Mouse (Mus musculus) midbrain, embryonic 10.5 days (tissue): Measurements from ENCODE around the gene Lamc1. TPM values are rescaled to one million over a fixed set of nuclear protein-coding genes. Genes with fewer than 3 reads are reported as not detected.

Source experiments
- DNase-seq: peaks from one replicate; pipeline ENCODE4 v3.0.0-alpha.2; 2017; ENCODE audit warnings: low spot score
- H3K27ac ChIP-seq: fragments of 300-500 bp; sonication (generic); replicated peaks from 2 replicates; pipeline ENCODE4 v1.5.1; 2016; ENCODE audit warnings: mild to moderate bottlenecking
- H3K27me3 ChIP-seq: fragments of 300-500 bp; sonication (generic); 2 replicates; pipeline ENCODE4 v1.6.1; 2016; ENCODE audit warnings: low read depth, mild to moderate bottlenecking; ENCODE audit not compliant: poor library complexity, severe bottlenecking
- H3K36me3 ChIP-seq: fragments of 300-500 bp; sonication (generic); 2 replicates; pipeline ENCODE4 v1.6.1; 2016; ENCODE audit warnings: mild to moderate bottlenecking, moderate library complexity
- H3K4me1 ChIP-seq: fragments of 300-500 bp; sonication (generic); 2 replicates; pipeline ENCODE4 v1.6.1; 2016
- H3K4me3 ChIP-seq: fragments of 300-500 bp; sonication (generic); 2 replicates; pipeline ENCODE4 v1.5.1; 2016; ENCODE audit warnings: mild to moderate bottlenecking, moderate library complexity
- H3K9me3 ChIP-seq: fragments of 300-500 bp; sonication (generic); replicated peaks from 2 replicates; pipeline ENCODE4 v1.6.1; 2016; ENCODE audit warnings: mild to moderate bottlenecking
- WGBS: fragments of 180-500 bp; shearing (Covaris S2); methylation state at CpG from one replicate; pipeline ENCODE4 v1.1.7; 2016; 5-methylcytosine and 5-hydroxymethylcytosine counted together
- polyA plus RNA-seq: library from polyadenylated mRNA; unstranded; fragments of >200 nt; fragmentation: Nextera tagmentation; extraction: Ambion mirVana; gene quantifications from 2 replicates; pipeline ENCODE4 v1.2.1, GENCODE M21; 2016

Lamc1 gene
- polyA plus RNA-seq, 1 experiment from 2014 or later: 21.2 TPM

DNA sequence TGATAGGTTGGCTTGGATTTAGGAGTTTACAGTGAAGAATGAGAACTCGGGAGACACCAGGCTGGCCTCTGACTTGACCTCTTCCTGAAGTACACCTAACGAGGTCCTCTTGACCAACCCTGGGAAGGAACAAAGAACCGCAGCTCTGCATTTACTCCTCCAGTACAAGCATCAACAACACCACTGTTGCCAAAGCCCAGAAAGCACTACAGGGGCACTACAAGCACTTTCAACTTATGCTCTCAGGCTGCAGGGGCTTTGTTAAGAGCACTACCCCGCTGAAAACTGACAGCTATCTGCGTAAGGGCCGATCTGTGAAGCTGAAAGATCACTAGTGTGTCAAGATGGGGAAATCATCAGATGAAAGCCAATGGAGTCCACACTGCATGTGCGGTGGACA is 6.4 kb downstream of the Lamc1 start:
- Histone ChIP-seq H3K4me1 (peaks cover 32% of the 10 kb centered on the region), H3K36me3 (peaks cover 23% of the 10 kb centered on the region), H3K4me3 (no peak overlapping the region), H3K9me3 (no peaks in the 10 kb centered on the region), H3K27ac (no peak overlapping the region), H3K27me3 (no peaks in the 10 kb centered on the region)
- no peak for DNase-seq
- 81% methylated on average over 7 of the region's 7 CpGs for WGBS

DNA sequence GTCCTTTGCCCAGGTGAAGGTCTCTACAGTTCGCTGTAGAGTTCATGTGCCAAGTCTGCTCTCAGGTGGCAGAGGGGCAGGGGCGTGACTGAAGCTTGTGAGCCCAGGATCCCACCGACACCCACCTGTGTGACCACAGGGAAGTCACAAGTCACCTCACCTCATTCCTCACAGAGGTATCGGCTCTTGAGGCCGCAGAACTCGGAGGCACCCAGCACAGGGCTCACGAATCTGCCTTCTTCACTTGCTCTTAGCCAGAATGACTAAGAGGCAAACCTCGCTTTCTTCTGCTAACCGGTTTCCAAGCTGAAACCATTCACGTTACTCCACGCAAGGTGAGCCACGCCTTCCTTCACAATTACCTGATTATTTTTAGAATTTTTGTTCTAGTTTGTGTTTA is 11.2 kb downstream of the Lamc1 start:
- Histone ChIP-seq H3K4me3 (no peak overlapping the region), H3K9me3 (no peaks in the 10 kb centered on the region), H3K27ac (no peak overlapping the region), H3K27me3 (no peaks in the 10 kb centered on the region), H3K4me1 (peaks cover 39% of the 10 kb centered on the region), H3K36me3 (peaks cover 28% of the 10 kb centered on the region)
- no peak for DNase-seq
- 90% methylated on average over 12 of the region's 12 CpGs for WGBS

DNA sequence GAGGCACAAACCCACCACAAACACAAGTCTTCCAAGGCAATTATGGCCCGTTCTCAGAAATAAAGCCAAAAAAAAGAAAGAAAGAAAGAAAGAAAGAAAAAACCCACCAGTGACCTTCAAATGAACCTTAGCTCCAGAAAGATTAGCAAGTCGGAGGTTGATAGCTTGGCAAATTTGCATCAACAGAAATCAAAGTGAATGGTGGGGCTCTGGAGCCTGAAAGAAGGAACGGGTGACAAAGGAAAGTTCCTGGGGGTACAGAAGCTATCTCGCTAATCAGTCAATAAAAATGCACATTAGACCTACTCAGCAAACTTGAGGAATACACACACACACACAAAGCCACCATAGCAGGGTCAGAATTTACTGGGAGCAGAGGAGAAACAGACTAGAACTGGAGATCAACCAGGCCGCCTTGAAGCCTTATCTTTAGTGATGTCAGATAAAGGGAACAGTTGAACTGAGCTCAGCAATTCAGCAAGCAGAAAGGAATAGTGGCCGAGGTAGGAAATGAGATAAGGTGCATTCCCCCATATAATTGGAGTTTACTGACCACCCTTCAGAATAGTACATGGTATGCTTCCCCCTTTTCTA is 11.9 kb downstream of the Lamc1 start:
- 52% methylated on average over 6 of the region's 6 CpGs for WGBS
- H3K4me3 ChIP-seq: no peak overlapping the region
- H3K4me1 ChIP-seq: peaks cover 39% of the 10 kb centered on the region
- H3K27ac ChIP-seq: 0 out of 2 replicates have a peak overlapping the region, but pooled peaks have one; percentile 3
- H3K9me3 ChIP-seq: no peaks in the 10 kb centered on the region
- DNase-seq: no peak
- H3K27me3 ChIP-seq: no peaks in the 10 kb centered on the region
- H3K36me3 ChIP-seq: peaks cover 20% of the 10 kb centered on the region

DNA sequence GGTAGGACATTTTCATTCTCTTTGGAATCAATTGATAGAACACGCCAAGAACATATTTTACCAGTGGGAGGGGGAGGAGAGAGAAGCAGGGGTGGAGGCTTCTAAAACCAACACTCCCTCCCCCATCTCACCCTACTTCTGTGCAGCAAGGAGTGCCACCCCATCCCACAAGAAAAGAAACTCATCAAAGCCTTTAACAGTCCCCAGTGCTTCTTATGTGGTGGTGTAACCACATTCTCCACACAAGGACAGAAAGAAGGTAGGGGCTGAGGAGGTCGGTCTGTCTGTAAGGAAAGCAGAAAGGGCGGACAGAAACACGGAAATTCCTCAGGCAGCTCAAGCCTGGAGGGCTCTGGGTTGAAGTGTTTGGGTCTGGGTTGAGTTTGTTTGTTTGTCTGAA is 12.5 kb downstream of the Lamc1 start:
- Histone ChIP-seq H3K36me3 (peaks cover 15% of the 10 kb centered on the region), H3K4me1 (peaks cover 39% of the 10 kb centered on the region), H3K27ac (0 out of 2 replicates have a peak overlapping the region, but pooled peaks have one; percentile 3), H3K9me3 (no peaks in the 10 kb centered on the region), H3K27me3 (no peaks in the 10 kb centered on the region), H3K4me3 (no peak overlapping the region)
- WGBS: 86% methylated on average over 4 of the region's 4 CpGs
- no peak for DNase-seq

DNA sequence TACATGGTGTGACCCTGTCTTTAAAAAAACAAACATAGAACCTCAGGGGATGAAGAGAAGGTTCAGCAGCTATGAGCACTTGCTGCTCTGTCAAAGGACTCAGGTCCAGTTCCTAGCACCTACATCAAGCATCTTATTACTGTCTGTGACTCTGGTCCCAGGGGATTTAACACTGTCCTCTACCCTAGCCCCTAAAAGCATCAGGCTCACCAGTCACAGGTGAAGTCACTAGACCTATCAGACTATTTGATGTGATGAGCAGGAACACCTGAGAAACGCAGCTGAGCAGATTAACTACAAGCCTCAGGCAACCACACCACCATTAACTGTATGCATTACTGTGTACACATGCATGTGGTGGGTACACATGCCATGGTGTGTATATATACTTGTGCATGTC is 13.8 kb downstream of the Lamc1 start:
- Histone ChIP-seq H3K9me3 (no peaks in the 10 kb centered on the region), H3K27ac (no peak overlapping the region), H3K36me3 (peaks cover 14% of the 10 kb centered on the region), H3K4me1 (peaks cover 39% of the 10 kb centered on the region), H3K27me3 (no peaks in the 10 kb centered on the region), H3K4me3 (no peak overlapping the region)
- 93% methylated on average over 1 of the region's 1 CpGs for WGBS
- DNase-seq: no peak

DNA sequence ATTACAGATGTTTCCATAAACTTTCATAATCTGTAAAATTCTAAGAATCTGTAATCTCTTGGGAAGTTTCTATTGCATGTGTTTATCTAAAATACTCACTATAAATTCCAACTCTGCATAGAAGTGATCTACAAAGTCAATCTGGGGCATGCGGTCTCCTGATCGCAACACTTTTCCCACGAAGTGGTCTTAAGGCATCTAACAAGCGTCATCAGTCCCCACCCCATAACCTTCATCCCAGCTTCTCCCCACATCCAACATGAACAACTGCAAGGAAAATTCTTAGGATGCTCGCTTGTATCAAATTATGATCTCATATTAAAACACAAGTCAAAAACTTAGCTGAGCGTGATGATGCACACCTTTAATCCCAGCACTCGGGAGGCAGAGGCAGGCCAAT is 14.3 kb downstream of the Lamc1 start:
- WGBS: 94% methylated on average over 7 of the region's 7 CpGs
- DNase-seq: no peak
- H3K27ac ChIP-seq: no peak overlapping the region
- H3K4me3 ChIP-seq: no peak overlapping the region
- H3K27me3 ChIP-seq: no peaks in the 10 kb centered on the region
- H3K4me1 ChIP-seq: peaks cover 37% of the 10 kb centered on the region
- H3K9me3 ChIP-seq: no peaks in the 10 kb centered on the region
- H3K36me3 ChIP-seq: peaks cover 18% of the 10 kb centered on the region

DNA sequence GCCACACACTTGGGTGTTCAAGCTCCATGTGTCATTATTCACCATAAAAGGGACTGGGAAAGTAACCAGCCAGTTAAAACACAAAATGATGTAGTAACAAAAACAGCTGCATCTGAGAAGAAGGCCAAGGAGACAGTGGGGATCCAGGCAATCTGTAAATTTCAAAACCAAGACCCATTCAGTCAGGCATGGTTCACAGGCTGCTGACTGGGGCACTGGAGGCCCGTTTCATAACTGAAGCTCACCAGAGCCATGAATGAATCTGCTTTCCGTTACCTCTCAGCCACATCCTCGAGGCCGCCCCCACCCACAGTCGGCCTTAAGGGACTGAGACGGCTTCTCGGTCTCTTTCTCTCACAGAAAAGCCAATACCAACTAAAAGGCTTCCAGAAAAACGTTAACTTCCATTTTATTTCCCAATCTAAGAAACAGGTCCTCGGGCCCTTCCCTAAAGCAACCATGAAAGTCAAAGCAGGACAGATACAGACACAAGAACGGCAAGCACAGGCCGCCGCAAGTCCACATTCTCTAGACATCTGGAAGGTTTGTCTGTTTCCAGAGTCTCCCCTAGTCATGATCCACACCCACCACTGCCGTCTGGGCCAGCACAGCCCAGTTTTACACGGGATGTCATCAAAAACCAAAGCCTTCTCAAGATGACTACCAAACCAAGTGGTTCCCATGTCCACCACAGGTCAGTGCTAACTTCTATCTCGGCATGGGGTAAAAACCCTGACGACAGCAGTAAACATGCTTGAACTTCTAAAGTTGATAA is 14.9 kb downstream of the Lamc1 start:
- no peak for DNase-seq
- Histone ChIP-seq H3K27ac (0 out of 2 replicates have a peak overlapping the region, but pooled peaks have one; percentile 13), H3K36me3 (peaks cover 21% of the 10 kb centered on the region), H3K27me3 (no peaks in the 10 kb centered on the region), H3K4me3 (no peak overlapping the region), H3K9me3 (no peaks in the 10 kb centered on the region), H3K4me1 (peaks cover 36% of the 10 kb centered on the region)
- 83% methylated on average over 16 of the region's 16 CpGs for WGBS

DNA sequence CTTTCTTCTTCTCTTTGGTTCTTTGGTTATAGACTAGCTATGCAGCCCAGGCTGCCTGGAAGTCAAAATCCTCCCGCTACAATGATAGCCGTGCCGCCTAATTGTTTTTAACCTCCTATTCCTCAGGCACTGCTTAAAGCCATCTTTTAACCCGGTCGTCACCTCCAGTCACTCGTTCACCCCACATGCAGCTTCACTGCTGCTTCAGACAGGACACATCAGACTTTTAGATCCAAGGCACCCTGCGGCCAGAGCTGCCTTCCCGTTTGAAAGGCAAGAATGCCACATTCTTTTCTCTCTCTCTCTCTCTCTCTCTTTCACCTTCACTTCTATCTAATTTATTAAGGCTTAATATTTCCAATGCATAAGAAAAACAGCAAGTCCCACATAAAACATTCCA is 15.6 kb downstream of the Lamc1 start:
- DNase-seq: no peak
- Histone ChIP-seq H3K9me3 (no peaks in the 10 kb centered on the region), H3K4me1 (peaks cover 32% of the 10 kb centered on the region), H3K36me3 (peaks cover 21% of the 10 kb centered on the region), H3K27ac (no peak overlapping the region), H3K27me3 (no peaks in the 10 kb centered on the region), H3K4me3 (no peak overlapping the region)
- WGBS: 75% methylated on average over 8 of the region's 8 CpGs

DNA sequence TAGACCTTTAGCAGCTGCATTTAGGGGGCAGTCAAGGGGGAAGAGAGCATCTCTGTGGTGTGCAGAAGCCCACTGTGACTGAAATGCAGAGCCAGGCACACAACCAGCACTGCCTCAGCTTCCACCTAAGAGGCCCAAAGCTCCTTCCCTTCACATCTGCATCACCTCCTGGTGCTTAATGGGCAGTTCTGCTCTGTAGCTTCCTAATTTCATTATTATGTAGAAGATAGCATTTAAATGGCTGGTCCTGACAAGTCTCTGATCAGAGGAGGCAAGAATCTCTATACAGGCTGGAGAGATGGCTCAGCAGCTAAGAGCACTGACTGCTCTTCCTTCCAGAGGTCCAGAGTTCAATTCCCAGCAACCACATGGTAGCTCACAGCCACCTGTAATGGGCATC is 16.3 kb downstream of the Lamc1 start:
- Histone ChIP-seq H3K36me3 (peaks cover 21% of the 10 kb centered on the region), H3K4me1 (peaks cover 27% of the 10 kb centered on the region), H3K27ac (no peak overlapping the region), H3K4me3 (no peak overlapping the region), H3K9me3 (no peaks in the 10 kb centered on the region), H3K27me3 (no peaks in the 10 kb centered on the region)
- no peak for DNase-seq

DNA sequence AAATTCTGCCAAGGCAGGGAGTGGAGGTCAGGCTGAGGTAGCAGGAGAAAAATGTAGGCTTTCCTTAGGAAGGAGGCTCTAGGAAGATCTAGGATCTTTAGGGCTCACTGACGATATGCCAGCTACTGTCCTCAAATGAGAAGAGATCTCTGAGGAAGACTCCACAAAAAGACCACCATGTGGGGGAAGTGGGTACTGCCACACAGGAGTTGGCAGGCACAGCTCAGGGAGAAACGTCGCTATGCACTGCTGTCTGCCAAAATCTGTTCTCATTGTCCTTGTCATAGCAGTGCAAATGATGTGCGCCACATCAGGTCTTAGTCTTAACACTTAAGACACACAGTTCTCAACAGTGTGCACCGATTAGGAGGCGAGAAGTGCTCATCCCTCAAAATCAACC is 17.5 kb downstream of the Lamc1 start:
- 90% methylated on average over 6 of the region's 6 CpGs for WGBS

DNA sequence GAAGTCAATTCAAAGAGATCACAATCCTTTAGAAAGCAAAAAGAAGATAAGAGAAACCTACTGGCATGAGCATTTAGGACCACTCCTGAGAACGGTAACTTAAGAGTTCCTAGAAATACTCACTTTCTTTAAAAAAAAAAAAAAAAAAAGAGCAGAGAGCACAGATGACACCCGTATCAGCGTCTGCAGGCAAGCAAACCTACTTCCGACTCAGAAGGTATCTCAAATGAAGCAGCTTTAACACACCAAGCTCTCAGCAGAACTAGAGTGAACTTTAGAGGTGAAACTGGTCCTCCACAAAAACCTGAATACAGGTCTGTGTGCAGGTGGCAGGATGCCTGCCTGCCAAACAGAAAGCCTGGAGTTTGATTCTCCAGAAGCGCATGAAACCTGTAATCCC is 19.6 kb downstream of the Lamc1 start:
- 92% methylated on average over 5 of the region's 5 CpGs for WGBS
- Histone ChIP-seq H3K4me3 (no peak overlapping the region), H3K27me3 (no peaks in the 10 kb centered on the region), H3K9me3 (no peaks in the 10 kb centered on the region), H3K36me3 (peaks cover 14% of the 10 kb centered on the region), H3K4me1 (peaks cover 28% of the 10 kb centered on the region), H3K27ac (no peak overlapping the region)
- no peak for DNase-seq

More for the DNA sequence above, 17.5 kb downstream of the Lamc1 start:
- no peaks in the 10 kb centered on the region for H3K9me3 ChIP-seq
- H3K27me3 ChIP-seq: no peaks in the 10 kb centered on the region
- no peak overlapping the region for H3K27ac ChIP-seq
- DNase-seq: no peak
- no peak overlapping the region for H3K4me3 ChIP-seq
- peaks cover 15% of the 10 kb centered on the region for H3K4me1 ChIP-seq
- peaks cover 21% of the 10 kb centered on the region for H3K36me3 ChIP-seq

DNA sequence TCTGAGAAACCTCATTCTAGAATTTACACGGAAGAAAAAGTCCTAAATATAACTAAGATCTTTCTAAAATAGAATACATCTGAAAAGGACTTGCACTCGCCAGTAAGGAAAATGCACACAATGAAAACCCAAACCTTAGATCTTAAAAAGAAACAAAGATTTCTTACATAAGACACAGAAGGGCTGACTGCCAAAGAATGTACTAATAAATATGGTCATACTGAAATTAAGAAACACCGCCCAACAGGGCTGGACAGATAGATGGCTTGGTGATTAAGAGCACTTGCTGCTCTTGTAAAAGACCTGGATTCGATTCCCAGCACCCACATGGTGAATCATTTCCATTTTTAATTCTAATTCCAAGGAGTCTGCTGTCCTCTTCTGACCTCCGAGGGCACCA is 22.4 kb downstream of the Lamc1 start:
- Histone ChIP-seq H3K36me3 (peaks cover 14% of the 10 kb centered on the region), H3K9me3 (no peaks in the 10 kb centered on the region), H3K4me1 (peaks cover 23% of the 10 kb centered on the region), H3K27ac (no peak overlapping the region), H3K27me3 (no peaks in the 10 kb centered on the region), H3K4me3 (no peak overlapping the region)
- WGBS: 95% methylated on average over 5 of the region's 5 CpGs
- no peak for DNase-seq

DNA sequence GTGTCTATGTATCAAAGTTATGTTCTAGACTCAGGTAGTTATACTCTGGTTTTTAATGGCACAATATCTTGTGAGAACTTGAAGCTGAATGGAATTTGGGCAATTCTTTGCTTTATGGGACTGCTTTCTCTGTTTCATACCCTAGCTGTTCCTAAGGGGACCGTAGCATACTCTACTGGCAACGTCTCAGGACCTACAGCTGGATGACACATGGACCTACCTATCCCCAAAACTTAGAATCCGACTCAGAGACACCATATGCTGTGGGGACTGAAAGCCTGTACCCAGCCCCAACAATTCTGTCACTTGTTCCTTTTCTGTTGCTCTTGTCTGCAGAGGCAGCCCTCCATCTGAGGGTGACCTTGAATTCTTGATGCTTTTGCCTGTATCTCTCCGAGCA is 23.3 kb downstream of the Lamc1 start:
- Histone ChIP-seq H3K4me1 (peaks cover 23% of the 10 kb centered on the region), H3K27ac (no peak overlapping the region), H3K9me3 (no peaks in the 10 kb centered on the region), H3K27me3 (no peaks in the 10 kb centered on the region), H3K4me3 (no peak overlapping the region), H3K36me3 (peaks cover 13% of the 10 kb centered on the region)
- WGBS: 84% methylated on average over 4 of the region's 4 CpGs
- no peak for DNase-seq
